Mouse (Mus musculus) left cerebral cortex, postnatal 36 days (tissue): ENCODE data around the gene Pfdn6. TPM values are rescaled to one million over a fixed set of nuclear protein-coding genes. Genes with fewer than 3 reads are reported as not detected.
"Not testable (repeated sequence)": the region's sequence is repeated elsewhere in the genome, so short reads cannot be mapped to it uniquely, and the experiment has no call there.

Experiments
- DNase-seq, 2 experiments: peaks; one replicate each; pipeline ENCODE4 v3.0.0; 2021 to 2022; ENCODE audit warnings: low spot score in 2 of 2, mixed read lengths in 1 of 2
- intact Hi-C: fragments of 180-260 bp; cut with DNase I; formaldehyde crosslinking; loops from one replicate; pipeline ENCODE4 v1.15.1; 2025
- total RNA-seq, 2 experiments: library from RNA; stranded (reverse); gene quantifications; 2 replicates each; pipeline ENCODE4 v1.2.3; 2021

The Pfdn6 gene
- total RNA-seq, 2 experiments from 2014 or later, result 96.1 to 98.3 TPM

GRCm38 (mm10) chr17:33957493-33957892 is 17.4 kb upstream of the Pfdn6 start:
- DNase-seq, result no peak
- intact Hi-C loops, result no loop called here

- DNase-seq, result no peak
- intact Hi-C loops, result loop anchor here (1.0 kb wide), 1 partner anchor 16 kb away; the partner anchor contains the start of genes Pfdn6 and Wdr46
These were observed 16.2 kb upstream of the Pfdn6 start for GRCm38 (mm10) chr17:33956336-33956735.

- DNase-seq, result peak; percentile 93 to 94
These were observed 15.5 kb upstream of the Pfdn6 start, which contains the start of the genes Vps52 and Rps18 for GRCm38 (mm10) chr17:33955555-33956214. Vps52 (plus strand) TSS chr17:33955812. Rps18 (minus strand) TSS chr17:33956001.

GRCm38 (mm10) chr17:33954646-33955554 is 14.8 kb upstream of the Pfdn6 start:
- no peak for DNase-seq
- intact Hi-C loops, result no loop called here

More at GRCm38 (mm10) chr17:33955555-33956214, 15.5 kb upstream of the Pfdn6 start, which contains the start of the genes Vps52 and Rps18:
- intact Hi-C loops, result loop anchor here (1.0 kb wide), 1 partner anchor 15 kb away; the partner anchor contains the start of genes Pfdn6 and Wdr46

GRCm38 (mm10) chr17:33953961-33954565 is 13.9 kb upstream of the Pfdn6 start:
- no peak for DNase-seq
- intact Hi-C loops, result no loop called here

- intact Hi-C loops, result no loop called here
- no peak for DNase-seq
These were observed 13.2 kb upstream of the Pfdn6 start for GRCm38 (mm10) chr17:33953310-33953709.

GRCm38 (mm10) chr17:33952879-33953278 is 12.7 kb upstream of the Pfdn6 start:
- intact Hi-C loops, result no loop called here
- DNase-seq, result no peak

- intact Hi-C loops, DNase-seq: not testable (repeated sequence)
These were observed 11.9 kb upstream of the Pfdn6 start for GRCm38 (mm10) chr17:33952015-33952414.

- intact Hi-C loops, result no loop called here
These were observed 11.1 kb upstream of the Pfdn6 start, which contains the start of gene B3galt4 for GRCm38 (mm10) chr17:33951021-33951946. B3galt4 (minus strand) TSS chr17:33951488.

GRCm38 (mm10) chr17:33950131-33950625 is 10.0 kb upstream of the Pfdn6 start:
- intact Hi-C loops, result no loop called here
- no peak for DNase-seq

More at GRCm38 (mm10) chr17:33951021-33951946, 11.1 kb upstream of the Pfdn6 start, which contains the start of gene B3galt4:
- peak; percentile 77 to 81 for DNase-seq

- intact Hi-C loops, result no loop called here
- DNase-seq, result no peak
These were observed 8.9 kb upstream of the Pfdn6 start for GRCm38 (mm10) chr17:33948905-33949537.

- intact Hi-C loops, result no loop called here
- DNase-seq, result no peak
These were observed 8.2 kb upstream of the Pfdn6 start for GRCm38 (mm10) chr17:33948090-33948904.

GRCm38 (mm10) chr17:33947430-33948089 is 7.4 kb upstream of the Pfdn6 start:
- DNase-seq, result no peak

GRCm38 (mm10) chr17:33943454-33943853 is 3.3 kb upstream of the Pfdn6 start:
- intact Hi-C loops, result no loop called here
- DNase-seq, result no peak

More at GRCm38 (mm10) chr17:33947430-33948089, 7.4 kb upstream of the Pfdn6 start:
- intact Hi-C loops, result no loop called here

- DNase-seq, result no peak
- intact Hi-C loops, result no loop called here
These were observed 1.2 kb upstream of the Pfdn6 start for GRCm38 (mm10) chr17:33941381-33941780.

- intact Hi-C loops, result loop anchor here (1.0 kb wide), 1 partner anchor 15 kb away; the partner anchor contains the start of gene Rps18
- DNase-seq, result no peak
These were observed 838 bp upstream of the Pfdn6 start for GRCm38 (mm10) chr17:33940981-33941380.

GRCm38 (mm10) chr17:33938783-33939182 is 1.4 kb downstream of the Pfdn6 start:
- intact Hi-C loops, result loop anchor here (10.0 kb wide), 1 partner anchor 906 kb away; no protein-coding TSS in a partner anchor
- no peak for DNase-seq
